Mouse (Mus musculus) natural killer cell, adult 2 months (primary cell): ENCODE data around the gene Emx1.

ENCODE experiments used
- DNase-seq, 2 experiments: peaks; one replicate each; pipeline ENCODE4 v3.0.0; 2022; ENCODE audit warnings: low spot score in 2 of 2

The Emx1 gene

GRCm38 (mm10) chr6:85189361-85189760 lies 2.1 kb downstream of the Emx1 start:
- no peak for DNase-seq

GRCm38 (mm10) chr6:85189911-85190591 lies 2.8 kb downstream of the Emx1 start:
- DNase-seq, result no peak

GRCm38 (mm10) chr6:85190671-85191070 lies 3.4 kb downstream of the Emx1 start:
- no peak for DNase-seq

DNA sequence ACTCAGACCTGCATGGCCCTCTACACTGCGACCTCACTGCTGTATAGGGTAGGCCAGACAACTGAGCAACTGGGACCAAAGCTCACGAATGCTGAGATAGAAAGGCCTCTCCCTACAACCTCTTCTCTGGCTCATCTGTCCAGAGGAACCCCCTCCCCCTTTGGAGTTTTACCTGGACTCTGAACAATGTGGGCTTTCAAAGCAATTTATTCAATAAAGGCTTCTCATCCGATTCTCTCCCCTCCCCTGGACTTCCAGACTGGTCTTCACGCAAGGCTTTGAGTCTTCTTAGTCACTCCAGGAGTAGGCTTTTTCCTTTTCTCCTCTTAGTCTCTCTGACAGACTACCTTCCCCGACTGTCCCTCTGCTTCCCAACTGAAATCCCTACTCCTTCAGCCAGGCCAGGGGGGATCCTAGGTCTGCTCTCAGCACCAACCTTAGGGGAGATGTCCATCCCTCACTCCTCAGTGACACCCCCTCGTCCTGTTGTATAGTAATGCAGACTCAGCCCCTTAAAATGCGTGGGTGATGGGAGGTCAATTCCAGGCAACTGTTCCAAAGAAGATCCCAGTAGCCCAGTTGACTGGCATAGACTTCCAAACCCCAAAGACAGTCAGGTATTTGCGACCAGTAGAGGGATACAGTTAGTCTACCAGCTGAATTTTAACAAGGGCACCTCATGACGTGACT lies 4.7 kb downstream of the Emx1 start:
- DNase-seq, result no peak

- no peak for DNase-seq
Observed at GRCm38 (mm10) chr6:85193381-85194318, 6.4 kb downstream of the Emx1 start.

DNA sequence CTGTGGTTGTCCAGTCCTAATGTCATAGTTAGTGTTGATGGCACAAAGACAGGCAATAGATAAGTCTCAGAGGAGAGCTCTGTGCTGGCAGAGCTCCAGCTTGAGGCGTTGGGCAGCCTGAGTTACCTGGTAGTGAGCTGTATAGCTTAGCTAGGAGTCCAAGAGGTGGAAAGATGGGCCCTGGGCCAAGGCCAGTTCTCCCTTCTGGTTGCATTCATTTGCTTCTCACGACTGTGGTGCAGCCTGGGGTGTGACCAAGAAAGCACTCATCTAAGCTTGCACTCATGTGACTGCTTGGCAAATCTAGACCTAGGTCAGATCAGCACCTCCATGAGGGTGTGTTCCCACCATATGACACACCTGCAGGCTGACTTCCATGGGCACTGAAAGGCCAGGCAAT lies 10.7 kb downstream of the Emx1 start:
- no peak for DNase-seq

DNA sequence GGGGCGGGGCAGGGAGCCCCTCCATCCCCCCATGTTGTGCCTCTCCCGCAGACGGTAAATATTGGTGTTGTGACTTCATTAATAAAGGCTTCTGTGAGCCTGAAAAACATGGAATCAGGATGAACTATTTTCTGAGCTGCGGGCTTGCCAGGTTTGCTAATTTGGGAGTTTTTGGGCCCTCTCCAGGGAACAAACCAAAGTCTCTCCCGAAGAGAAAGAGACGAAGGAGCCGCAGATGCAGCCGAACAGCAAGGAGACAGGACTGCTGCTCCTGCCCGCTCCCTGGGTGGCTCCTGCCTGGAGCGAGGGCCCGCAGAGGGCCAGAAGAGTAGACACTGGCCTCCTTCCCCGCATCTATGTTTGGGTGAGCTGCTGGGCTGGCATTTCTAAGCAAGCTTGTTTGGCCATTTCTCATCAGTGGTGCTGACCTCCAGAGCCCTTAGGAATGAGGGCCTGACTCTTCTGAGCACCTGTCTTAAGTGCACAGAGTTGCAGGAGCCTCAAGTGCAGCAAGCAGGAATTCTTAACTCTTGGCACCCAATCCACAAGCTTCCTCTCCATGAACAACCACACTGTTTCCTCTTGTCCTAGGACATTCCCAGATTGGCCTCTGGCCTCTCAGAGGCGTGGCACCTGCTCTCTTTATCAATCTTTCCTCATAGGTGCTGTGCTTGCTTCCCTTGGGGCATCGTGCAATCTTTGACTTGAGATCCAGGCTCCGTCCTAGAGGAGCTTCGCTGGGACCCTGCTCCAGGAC lies 19.1 kb downstream of the Emx1 start:
- DNase-seq, result no peak

GRCm38 (mm10) chr6:85206939-85207285 lies 19.7 kb downstream of the Emx1 start:
- no peak for DNase-seq

GRCm38 (mm10) chr6:85207345-85207744 lies 20.1 kb downstream of the Emx1 start:
- DNase-seq, result no peak

DNA sequence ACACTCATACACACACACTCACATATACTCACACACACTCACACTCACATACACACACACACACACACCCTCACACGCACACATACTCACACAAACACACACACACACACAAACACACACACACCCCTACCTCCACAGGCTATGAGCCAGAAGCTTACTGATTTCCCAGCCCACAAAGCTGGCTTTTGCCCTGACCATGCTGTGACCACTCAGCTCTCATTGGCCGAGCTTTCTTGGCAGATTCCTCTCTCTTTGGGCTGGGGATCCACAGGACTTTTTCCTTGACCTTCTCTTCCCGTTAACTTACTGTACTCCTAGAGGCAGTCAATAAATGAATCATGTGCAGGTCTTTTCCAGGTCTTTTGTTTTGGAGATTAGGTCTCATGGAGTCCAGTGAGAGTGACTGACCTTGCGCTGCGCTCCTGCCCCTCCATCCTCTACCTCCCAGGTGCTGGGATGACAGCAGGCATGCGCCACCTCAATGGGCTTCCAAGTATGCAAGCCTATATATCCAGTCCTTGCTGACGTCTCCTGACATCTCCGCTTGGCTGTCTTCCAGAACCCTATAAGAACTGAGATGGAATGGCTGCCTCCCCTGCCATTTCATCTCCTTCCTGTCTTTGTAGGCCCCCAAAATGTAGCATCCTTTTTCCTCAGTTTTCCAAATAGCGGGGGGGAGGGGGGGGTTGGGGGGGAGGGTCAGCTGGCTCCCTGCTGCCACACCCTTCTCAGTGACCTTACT lies 22.2 kb downstream of the Emx1 start:
- no peak for DNase-seq

- DNase-seq, result no peak
Observed at GRCm38 (mm10) chr6:85210686-85211085, 23.4 kb downstream of the Emx1 start.

GRCm38 (mm10) chr6:85218251-85218650 lies 31.0 kb downstream of the Emx1 start:
- DNase-seq, result no peak

- DNase-seq, result no peak
Observed at GRCm38 (mm10) chr6:85218684-85219445, 31.6 kb downstream of the Emx1 start.

DNA sequence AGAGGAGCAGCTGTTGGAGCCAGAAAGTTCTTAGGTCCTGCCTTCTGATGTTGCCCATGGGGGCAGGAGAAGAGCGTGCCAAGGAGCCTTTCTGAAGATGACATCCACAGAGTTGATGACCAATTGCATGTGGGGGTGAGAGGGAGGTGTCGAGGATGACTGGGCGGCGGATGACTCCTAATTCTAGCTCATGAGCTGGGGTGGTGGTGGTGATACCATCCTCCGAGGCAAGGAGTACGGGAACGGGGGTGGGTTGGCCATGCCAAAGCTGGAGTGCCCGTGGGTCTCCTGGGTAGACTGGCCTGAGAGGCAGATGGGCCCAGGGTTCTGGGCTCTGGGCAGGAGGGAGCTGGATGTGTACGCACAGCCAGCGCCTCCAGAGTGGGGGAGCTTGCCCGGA lies 32.5 kb downstream of the Emx1 start:
- DNase-seq, result no peak

DNA sequence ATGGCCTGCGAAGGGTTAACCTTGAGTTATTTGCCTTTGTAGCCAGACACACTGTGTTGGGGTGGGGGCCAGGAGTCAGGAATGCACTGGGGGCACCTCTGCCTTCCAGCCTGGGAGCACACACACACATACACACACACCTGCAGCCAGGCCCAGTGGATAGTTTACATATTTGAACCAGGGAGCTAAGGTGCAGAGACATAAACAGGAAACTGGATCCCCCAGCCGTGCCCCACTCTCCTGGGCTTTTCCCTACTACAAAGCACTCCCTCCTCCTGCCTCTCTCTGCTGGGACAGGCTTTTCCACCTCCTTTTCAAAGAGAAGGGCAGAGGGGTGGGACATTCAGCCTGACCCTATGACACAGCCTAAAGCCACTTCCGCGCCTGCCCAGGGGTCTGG lies 33.7 kb downstream of the Emx1 start:
- DNase-seq, result no peak

DNA sequence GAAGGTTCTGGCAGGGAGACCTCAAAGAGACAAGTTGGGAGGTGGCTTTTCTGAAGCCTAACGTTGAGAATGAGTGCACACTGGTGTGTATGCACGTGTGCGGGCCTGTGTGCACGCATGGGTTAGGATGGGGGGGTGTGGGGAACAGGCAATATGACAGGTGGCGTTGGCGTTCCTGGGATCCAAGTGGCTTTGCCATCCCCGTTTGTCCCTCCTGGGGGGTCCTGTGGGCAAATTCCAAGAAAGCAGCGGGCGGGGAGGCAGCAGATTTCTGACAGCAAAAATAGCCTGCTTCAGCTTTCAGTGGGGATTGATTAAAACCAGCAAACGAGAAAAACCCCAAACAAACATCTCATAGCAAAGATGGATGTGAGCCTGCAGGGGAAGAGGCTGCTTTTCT lies 35.3 kb downstream of the Emx1 start:
- DNase-seq, result no peak

DNA sequence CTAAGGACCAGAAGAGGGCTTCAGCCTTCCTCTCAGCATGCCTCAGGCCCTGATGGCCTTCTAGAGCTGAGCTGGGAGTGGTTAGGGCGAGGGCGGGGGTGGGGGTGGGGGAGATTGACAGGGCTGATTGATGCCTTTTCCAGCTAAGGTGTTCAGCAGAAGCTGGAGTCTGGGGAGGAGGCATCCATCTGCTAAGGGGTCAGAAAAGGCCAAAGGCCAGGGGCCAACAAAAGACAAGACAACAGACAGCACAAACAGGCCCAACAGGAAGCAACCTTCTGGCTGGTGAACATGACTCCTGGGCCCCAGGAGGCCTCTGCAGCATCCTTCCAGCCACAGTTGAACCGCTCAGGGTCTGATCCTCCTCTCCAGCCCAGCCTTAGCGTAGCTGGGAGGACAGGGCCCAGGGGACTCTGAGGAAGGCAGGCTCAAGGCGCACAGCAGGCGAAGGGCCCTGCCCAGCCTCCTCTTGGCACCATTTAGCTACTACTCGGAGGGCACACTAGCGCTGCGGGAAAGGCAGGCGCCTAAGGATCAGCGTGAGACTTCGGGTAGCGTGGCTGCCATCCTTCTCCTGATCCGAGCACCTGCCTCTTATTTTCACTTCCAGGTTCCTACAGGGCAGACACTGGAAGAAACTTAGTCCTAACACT lies 36.4 kb downstream of the Emx1 start:
- DNase-seq, result no peak

GRCm38 (mm10) chr6:85224442-85224891 lies 37.2 kb downstream of the Emx1 start:
- no peak for DNase-seq

DNA sequence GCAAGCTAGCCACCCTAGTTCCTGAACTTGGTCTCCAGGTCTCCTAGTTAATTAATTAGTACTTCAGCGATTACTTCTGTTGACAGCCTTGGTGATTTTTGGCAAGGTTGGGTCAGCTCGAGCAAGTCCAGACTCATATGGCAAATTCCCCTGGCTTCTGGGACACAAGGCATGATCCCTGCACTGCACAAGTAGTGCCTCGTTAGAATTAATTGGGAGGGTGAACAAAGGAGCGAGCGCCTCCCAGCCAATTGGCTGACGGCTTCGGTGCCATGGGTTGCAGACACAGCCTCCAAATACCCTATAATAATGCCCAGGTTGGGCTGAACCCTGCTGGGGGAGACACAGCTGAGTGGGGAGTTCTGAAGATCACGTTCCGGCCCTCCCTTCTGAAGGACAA lies 39.3 kb downstream of the Emx1 start:
- DNase-seq, result no peak

- DNase-seq, result no peak
Observed at GRCm38 (mm10) chr6:85227520-85227919, 40.3 kb downstream of the Emx1 start.
